Mouse (Mus musculus): ENCODE data around the gene Caln1. TPM values are rescaled to one million over a fixed set of nuclear protein-coding genes. Genes with fewer than 3 reads are reported as not detected.

Caln1 gene
- polyA plus RNA-seq (2015; fragmentation: Illumina TruSeq; extraction: RNeasy Lipid Tissue Mini Kit (QIAGEN cat#74804); ENCODE audit: insufficient read depth, low read depth, low replicate concordance), result not detected

DNA sequence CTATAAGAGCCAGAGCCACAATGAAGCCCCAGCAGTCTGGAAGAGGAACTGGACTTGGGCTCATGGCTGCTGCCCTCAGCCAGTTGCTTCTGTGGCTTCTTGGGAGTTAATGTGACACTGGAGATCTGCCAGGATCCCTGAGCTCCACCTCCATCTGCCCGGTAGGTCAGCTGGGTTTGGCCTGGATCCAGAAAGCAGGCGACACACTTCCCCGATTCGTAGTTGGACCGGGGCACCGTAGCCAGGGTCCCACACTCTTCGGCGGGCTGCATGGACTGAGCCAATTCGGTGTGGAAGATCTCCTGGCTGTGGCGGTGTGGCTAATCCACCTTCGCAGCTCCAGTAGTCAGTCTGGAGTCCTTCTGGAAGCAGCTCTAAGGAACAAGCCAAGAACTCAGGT is at the start of gene Caln1:
Gene Caln1 (plus strand): TSS at position 219 of the 400 bp plus-strand sequence.

GRCm38 (mm10) chr5:130384222-130384912 is 15.1 kb downstream of the Caln1 start, which contains the start of gene A330070K13Rik:
A330070K13Rik (minus strand) TSS chr5:130384631.

Other genes starting within 250 kb of the Caln1 start
- 0.96 TPM for gene Kctd7, start 224.6 kb upstream of the Caln1 start, polyA plus RNA-seq (2015; fragmentation: Illumina TruSeq; extraction: RNeasy Lipid Tissue Mini Kit (QIAGEN cat#74804); ENCODE audit: insufficient read depth, low read depth, low replicate concordance)
- gene Rabgef1, start 197.7 kb upstream of the Caln1 start, polyA plus RNA-seq (2015; fragmentation: Illumina TruSeq; extraction: RNeasy Lipid Tissue Mini Kit (QIAGEN cat#74804); ENCODE audit: insufficient read depth, low read depth, low replicate concordance), result 6.7 TPM
- 17.0 TPM for gene Tmem248, start 152.4 kb upstream of the Caln1 start, polyA plus RNA-seq (2015; fragmentation: Illumina TruSeq; extraction: RNeasy Lipid Tissue Mini Kit (QIAGEN cat#74804); ENCODE audit: insufficient read depth, low read depth, low replicate concordance)
- 19.0 TPM for gene Sbds, start 113.9 kb upstream of the Caln1 start, polyA plus RNA-seq (2015; fragmentation: Illumina TruSeq; extraction: RNeasy Lipid Tissue Mini Kit (QIAGEN cat#74804); ENCODE audit: insufficient read depth, low read depth, low replicate concordance)
- 2.7 TPM for gene Tyw1, start 113.8 kb upstream of the Caln1 start, polyA plus RNA-seq (2015; fragmentation: Illumina TruSeq; extraction: RNeasy Lipid Tissue Mini Kit (QIAGEN cat#74804); ENCODE audit: insufficient read depth, low read depth, low replicate concordance)
- gene A330070K13Rik, start 15.2 kb downstream of the Caln1 start, polyA plus RNA-seq (2015; fragmentation: Illumina TruSeq; extraction: RNeasy Lipid Tissue Mini Kit (QIAGEN cat#74804); ENCODE audit: insufficient read depth, low read depth, low replicate concordance), result not detected